Mouse (Mus musculus) heart, postnatal 14 days (tissue): ENCODE results near the gene Gal. TPM values are rescaled to one million over a fixed set of nuclear protein-coding genes. Genes with fewer than 3 reads are reported as not detected.

Experiments used
- DNase-seq, 2 experiments: peaks; one replicate each; pipeline ENCODE4 v3.0.0; 2021 to 2022
- intact Hi-C: fragments of 180-260 bp; cut with DNase I; formaldehyde crosslinking; loops from one replicate; pipeline ENCODE4 v1.15.1; 2025
- total RNA-seq, 2 experiments: library from RNA; stranded (reverse); gene quantifications; 2 replicates each; pipeline ENCODE4 v1.2.3; 2021

The Gal gene
- total RNA-seq, 2 experiments from 2014 or later, result not detected

DNA sequence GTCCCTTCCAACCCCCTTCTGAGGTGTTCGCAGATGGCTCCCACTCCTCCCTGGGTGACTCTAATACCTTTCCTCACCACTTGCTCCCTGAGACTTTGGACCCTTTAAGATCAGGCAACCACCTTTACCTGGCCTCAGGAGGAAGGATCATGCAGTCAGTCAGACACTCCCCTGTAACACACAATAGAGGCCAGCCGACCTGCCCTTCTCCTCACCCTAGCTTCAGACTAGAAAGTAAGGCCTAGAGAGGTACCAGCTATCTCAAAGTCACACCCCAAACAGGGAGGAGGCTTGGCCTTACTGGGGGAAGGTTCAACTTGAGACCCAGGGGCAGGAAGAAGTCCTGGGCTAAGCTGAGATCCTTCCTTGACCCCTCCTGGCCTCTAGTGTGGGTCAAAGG is 9.9 kb upstream of the Gal start:
- DNase-seq, result no peak
- intact Hi-C loops, result no loop called here

DNA sequence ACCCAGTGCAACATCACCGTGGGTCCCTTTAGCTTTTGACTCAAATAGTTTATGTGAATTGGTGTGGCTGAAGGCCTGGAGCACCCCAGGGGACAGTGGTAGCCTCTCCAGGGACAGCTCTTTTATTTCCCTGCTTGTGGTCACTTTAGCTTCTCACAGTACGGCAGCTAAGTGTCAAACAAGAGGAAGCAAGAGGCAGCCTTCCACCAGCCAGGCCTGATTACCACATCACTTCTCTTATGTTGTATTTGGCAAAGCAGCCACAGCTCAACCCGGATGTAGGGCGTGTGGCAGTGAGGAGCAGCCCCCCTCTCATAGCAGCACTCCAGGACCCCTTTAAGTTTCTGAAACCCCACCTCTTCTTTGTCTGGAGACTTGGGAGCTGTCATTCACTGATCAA is 8.6 kb upstream of the Gal start:
- intact Hi-C loops, result no loop called here
- peak in 1 of 2 experiments; percentile 12 for DNase-seq

DNA sequence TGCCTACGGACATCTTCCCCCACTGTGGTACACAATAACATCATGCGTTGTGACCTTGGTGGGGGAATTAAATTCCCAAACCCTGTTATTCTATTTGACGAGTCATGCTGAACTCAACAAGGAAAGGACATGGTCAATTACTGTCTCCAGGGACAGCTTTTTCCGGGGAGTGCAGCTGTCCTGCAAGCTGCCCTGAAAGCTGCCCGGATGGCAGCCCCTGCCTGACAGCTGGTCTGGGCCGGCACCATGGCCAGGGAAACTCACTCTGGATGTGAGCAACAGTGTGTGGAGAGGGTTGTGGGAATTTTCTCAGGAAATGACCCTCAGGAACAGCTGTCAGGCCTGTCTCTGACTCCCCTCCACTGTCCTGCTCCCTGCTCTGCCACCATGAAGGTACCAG is 8.1 kb upstream of the Gal start:
- intact Hi-C loops, result no loop called here
- no peak for DNase-seq

DNA sequence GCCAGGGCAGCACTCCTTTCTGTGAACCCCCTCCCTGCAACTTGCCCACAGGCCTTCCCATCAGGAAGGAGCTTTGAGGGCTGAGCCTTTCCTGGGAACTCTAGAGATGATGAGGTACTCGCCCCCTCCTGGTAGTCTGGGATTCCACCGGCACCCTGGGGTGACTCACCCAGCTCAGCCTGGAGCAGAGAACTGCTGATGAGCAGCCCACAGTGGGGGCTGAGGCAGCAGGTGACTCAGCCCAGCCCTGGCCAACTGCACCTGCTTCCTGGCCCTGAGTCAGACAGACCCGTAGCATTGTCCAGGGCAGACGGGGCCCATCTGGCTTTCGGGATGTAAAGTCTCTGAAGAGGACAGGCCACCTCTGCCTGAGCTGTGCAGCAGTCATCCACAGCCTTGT is 4.9 kb upstream of the Gal start:
- intact Hi-C loops, result no loop called here
- DNase-seq, result no peak

DNA sequence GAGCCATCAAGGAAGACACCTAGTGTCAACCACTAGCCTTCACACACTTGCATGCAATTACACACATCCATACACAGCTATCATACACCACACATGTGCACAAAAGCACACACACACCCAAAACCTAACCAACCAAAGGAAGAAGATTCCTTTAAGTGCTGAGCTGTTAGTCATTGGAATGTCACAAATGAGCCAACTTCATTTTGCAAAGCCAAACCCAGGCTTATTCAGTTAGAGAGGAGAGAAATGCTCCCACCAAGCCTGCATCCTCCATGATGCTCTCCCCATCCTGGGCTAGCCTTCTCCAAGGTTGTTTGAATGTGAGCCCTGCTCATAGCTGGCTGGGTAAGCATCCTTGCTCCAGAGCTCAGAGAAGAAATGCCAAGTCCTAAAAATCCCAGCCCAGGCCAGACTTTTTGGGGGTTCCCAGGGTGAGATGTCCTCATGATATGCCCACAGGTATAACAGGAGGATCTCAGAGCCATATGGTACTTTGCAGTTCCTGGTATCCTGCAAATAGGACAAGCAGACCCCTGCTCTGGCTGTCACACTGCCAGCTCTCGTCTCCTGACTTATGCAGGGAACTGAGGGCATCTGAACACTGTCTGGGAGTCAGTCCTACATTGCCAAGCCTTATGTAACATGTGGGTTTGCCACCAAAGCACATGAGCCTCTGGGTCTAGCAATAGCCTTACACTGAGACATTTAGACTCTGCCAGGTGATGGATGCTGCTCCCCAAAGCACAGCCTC is 8.6 kb downstream of the Gal start:
- intact Hi-C loops, result no loop called here
- no peak for DNase-seq

DNA sequence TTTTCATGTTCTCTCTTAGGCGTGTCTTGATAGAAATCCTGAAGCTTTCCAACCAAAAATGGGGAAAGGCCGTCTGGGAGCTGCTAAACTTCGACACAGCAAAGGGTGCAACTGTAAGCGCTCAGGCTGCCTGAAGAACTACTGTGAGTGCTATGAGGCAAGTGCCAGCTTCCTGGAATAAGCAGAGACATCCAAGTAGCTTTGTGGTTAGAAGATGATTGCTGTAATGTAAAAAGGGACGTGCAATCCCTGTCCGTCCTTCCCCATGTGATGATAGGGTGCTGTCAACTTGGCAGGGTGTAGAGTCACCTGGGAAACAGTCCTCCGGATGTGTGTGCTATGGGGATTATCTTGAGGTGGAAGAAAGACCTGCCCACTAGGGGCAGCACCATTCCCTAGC is 10.3 kb downstream of the Gal start:
- intact Hi-C loops, result no loop called here
- no peak for DNase-seq

DNA sequence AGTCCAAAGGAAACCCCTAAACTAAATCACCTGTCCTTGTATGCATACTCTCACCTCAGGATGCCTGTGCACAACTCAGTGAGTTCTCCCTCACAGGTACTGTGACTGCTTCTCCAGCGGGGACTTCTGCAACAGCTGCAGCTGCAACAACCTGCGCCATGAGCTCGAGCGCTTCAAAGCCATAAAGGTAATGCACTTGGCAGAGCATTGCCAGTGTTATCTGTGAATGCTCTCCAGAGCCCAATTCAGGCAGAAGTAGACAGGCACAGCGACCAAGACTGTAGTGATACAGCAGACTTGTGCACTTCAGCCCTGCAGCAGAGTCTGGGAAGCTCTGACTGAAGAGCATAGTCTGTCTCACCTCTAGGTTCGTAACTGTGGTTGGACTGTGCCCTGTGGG is 12.0 kb downstream of the Gal start:
- no peak for DNase-seq
- intact Hi-C loops, result no loop called here

DNA sequence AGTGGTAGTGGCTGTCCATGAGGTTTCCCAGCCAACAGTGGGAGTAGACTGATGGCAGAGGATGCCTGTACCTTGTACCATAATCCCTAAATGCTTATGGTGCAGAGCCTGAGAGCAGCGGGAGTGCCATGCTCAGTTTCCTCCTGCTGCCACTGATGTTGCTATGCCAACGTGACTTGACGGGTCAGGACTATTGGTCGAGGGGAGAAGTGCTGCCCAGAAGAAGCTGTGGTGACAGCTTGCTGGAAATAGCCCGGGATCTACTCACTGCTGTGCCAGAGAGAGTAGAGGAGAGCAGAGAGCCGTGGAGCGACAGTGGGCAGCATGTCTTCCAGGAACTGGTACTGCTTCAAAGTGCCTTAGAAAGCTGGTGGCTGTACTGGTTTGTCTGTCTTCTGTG is 12.4 kb downstream of the Gal start:
- intact Hi-C loops, result no loop called here
- DNase-seq, result peak in 1 of 2 experiments; percentile 12

DNA sequence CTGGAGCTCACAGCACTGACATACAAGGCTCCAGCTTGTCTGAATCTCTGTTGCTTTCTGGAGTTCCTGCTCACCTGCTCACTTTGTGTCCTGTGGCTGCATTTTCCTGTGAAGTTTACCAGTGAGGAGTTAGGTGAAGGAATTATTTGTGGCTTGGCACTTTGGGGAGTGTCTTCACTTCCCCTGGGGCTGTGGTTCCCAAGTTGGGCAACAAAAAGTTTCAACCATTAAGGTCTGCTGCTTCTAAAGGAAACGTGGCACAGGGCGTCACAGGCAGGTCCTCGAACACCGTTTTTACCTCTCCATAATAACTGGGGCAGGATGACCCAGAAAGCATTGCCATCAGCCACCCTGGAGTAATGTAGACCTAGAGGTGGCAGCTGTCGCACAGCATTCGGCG is 12.8 kb downstream of the Gal start:
- intact Hi-C loops, result no loop called here
- DNase-seq, result no peak

DNA sequence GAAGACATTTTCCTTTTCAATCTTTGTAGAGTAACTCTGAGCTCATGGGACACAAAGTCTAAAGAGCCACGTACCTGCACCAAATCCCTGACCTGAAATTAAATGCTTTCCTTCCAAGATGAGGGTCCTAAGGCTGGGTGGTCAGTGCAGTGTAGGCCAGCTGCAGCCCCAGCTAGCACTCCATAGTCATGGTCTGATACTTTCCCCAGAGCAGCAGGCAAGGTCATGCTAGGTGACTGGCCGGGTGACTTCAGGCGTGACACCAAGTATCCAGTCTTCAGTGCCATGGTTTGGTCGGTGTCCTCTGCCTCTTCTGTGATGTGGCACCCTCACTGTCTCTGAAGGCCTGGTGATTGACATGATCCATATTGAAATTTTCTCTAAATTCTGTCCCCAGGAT is 14.3 kb downstream of the Gal start:
- intact Hi-C loops, result no loop called here
- no peak for DNase-seq

DNA sequence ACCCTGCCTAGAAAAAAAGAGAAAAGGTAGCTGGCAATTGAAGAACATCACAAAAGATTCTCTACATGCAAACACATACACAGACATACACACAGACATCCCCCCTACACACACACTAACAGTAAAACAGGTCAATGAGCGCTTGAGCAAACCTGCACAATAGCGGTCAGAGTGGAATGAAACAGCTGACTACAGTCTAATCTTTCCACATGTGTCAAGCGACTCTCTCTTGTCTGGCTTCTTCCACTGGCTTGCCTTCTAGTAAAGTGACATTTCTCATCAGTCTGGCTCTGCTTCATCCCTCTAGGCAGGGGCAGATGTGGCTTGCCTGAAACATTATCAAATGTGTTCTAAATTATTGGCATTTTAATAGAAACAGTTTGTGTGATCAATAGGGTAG is 20.1 kb downstream of the Gal start:
- intact Hi-C loops, result loop anchor here (10.0 kb wide), 1 partner anchor 191 kb away; no protein-coding TSS in a partner anchor
- no peak for DNase-seq

DNA sequence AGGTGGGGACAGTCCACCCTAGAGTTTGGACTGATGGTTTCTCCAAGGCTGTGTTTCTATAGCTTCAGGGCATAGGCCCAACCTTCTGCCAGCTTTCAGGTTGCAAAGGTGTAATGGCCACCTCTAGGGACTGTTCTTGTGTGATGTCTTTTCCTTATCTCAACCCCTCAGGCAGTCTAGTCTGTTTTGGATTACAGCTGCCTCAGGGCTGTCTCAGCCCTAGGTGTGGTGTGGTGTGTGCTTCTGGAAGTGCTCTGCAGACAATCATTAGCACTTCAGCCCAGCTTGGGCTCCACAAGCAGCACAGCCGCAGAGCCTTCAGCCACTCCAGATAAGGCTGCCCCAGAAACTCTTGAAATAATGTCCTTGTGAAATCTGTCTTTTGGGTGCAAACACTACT is 22.0 kb downstream of the Gal start:
- no peak for DNase-seq
- intact Hi-C loops, result loop anchor here (10.0 kb wide), 1 partner anchor 192 kb away; no protein-coding TSS in a partner anchor

DNA sequence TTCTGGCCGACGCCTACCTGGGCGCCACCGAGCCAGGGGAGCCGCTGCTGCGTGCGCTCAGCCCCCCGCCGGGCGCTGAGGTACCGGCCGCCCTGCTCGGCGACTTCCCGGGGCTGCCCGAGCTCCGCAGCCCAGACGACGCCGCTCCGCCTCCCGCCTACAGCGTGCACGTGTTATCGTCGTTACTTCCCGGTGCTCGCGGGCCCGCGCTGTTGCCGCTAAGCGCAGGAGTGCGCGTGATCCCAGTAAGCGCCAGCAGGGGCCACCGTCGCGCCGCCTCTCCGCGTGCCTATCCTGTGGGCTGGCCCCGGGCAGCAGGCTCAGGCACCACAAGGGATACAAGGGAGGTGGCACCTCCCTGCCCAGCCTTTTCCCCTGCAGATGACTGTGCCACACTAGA is 25.3 kb downstream of the Gal start:
- DNase-seq, result peak; percentile 90 to 94
- intact Hi-C loops, result loop anchor here (1.0 to 5.0 kb wide), 2 partner anchors 48 to 62 kb away; no protein-coding TSS in a partner anchor

DNA sequence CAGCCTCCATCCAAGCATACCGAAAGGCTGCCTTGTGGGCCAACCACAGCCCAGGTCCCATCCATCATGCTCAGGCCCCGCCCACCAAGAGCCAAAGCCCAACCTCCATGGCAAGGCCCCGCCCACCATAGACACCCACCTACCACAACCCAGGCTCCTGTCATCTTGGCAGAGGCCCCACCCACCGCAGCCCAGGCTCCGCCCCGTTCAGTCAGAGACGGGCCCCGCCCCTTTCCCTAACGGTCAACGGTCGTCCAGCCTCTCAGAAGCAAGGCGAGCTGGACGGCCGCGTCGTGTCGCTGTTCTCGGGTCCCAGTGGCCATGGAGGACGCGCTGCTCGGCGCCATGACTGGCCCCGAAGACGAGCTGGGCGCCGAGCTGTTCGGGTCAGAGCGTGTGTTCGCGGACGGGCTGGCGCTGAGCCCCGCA is 25.7 kb downstream of the Gal start, which contains the start of gene Tesmin:
TSS of gene Tesmin (plus strand) at position 229 of the 429 bp plus-strand sequence.
- peak; percentile 79 to 90 for DNase-seq
- intact Hi-C loops, result loop anchor here (1.0 to 5.0 kb wide), 2 partner anchors 49 to 63 kb away; no protein-coding TSS in a partner anchor

DNA sequence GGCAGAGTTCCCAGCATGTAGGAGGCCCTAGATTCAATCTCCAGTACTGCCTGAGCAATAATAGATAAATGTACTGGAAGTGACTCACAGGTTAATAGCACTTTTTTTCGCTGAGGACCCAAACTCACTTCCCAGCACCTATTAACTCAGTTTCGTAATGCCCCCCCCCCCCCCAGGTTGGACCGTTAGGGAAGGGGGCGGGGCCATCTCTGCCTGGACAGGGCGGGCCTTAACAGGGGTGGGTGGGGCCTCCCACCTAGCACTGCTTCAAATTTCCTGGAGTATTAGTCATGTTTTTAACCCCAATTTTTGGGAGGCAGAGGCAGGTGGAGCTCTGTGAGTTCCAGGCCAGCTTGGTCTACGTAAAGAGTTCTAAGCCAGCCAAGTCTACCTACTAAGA is 26.3 kb downstream of the Gal start:
- intact Hi-C loops, result loop anchor here (5.0 kb wide), 1 partner anchor 49 kb away; no protein-coding TSS in a partner anchor
- no peak for DNase-seq

DNA sequence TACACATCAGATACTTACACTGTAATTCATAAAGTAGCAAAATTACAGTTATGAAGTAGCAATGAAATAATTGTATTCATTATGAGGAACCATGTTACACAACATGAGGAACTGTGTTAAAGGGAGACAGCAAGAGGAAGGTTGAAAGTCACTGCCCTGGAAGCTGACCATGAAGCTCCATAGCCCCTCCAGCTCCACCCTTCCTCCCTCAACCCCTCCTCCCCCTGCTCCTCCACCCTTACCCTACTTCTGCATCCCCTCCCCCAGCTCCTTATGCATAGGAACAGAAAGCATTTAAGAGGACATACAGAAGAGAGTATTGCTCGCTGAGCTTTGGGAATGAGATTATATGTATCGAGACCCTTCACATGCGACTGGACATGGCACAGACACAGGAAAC is 35.7 kb downstream of the Gal start:
- intact Hi-C loops, result no loop called here
- no peak for DNase-seq

DNA sequence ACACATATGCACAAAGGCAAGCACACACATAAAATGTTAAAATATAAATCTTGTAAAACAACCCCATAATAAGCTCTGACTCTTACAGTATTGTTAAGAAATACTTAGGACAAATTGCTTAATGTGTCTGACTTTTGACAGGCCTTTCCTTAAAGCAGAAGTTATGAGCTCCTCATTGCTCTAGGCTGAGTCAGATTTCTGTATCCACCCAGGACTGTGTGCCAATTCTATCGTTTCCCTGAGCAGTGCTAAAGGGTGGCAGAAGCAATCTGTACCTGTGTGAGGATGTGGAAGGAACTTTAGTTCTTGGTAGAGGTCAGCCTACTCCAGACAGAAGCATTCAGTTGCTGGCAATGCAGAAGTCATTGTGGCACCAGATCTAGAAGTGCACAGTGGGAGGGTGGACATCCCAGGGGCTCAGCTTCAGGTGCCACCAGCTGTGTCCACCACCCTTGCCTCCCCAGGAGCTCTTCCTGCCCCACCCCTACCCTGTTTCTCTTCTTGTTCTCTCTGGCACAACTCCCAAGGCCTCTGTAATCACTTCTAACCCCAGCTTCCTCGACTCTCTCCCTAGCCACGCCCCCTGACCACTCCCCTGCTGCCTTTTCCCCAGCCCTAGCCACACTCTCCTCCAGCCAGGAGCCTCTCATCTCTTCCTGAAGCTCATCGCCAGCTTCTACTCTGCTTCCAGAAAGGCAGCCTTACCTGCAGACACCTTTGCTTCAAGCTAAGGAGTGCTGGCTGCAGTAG is 37.2 kb downstream of the Gal start:
- intact Hi-C loops, result no loop called here
- no peak for DNase-seq

DNA sequence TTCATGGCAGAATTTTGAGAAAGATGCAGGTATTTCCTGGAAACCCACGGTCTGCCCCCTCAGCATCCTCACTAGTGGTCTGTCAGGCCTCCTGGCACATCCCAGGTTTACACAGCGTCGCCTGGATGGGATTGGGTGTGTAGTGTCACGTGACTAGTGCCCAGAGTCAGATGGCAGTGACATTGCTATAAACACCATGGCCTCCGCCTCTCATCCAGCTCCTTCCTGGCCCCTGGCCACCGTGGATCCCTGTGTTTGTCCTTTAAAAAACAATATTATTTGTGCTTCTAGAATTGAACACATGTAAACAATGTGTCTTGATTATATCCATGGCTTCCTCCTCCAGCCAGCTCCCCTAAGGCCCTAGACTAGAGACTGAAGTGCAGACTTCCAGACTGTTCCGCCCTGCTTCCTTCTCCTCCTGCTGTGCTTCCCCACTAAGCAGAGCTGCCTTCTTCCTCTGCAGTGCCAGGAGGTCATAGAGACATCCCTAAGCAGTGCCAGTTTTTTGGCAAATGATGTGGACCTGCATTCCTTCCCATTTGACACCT is 38.3 kb downstream of the Gal start:
- no peak for DNase-seq
- intact Hi-C loops, result no loop called here

DNA sequence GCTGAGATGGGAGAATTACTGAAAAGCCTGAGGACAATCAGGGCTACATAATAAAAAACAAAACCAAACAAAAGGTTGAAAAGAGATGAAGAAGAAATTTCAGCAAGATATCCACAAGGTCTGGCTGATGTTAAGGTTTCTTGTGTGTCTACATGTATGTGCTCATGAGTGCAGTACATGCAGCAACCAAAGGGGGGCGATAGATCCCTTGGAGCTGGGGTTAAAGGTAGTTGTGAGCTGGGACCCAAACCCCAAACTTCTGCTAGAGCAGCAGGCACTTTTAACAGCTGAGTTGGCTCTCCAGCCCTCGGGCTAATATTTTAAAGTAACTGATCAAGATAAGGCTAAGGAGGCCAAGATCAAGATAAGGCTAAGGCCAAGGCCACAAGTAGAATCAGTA is 40.3 kb downstream of the Gal start:
- intact Hi-C loops, result no loop called here
- DNase-seq, result no peak

DNA sequence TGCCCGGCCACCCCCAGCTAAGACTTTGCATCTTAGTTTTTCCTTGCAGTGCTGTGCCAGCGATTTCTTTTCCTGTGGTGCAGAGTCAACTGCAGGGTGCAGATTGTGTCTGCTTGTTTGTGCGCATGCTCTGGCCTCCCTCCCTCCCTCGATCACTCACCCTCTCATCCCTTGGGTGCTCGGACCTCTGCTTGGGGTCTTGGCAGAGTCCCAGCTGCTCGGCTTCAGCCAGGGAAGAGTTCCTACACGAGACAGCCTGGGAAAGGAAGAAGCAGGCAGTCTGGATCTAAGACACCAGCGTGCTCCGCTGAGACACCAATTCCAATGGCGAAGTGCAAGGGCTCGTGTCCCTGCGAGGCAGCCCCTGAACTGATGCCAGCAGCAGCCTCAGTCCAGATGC is 41.0 kb downstream of the Gal start:
- DNase-seq, result peak; percentile 55 to 56
- intact Hi-C loops, result no loop called here

DNA sequence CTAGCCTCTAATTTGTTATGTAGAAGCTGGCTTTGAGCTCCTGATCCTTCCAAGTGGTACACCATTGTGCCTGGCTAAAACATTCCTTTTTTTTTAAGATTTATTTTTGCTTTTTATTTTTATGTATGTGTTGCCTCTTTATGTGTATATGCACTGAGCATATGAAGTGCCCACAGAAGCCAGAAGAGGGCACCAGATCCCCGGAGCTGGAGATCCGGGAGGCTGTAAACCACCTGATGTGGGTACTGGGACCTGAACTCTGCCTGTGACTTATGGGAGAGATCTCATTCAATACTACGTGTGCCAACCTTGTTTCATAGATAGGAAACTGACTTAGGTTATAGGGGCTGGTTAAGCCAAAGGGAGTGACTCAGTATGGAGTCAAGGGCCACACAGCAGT is 46.1 kb downstream of the Gal start:
- intact Hi-C loops, result no loop called here

More for the DNA sequence above, 46.1 kb downstream of the Gal start:
- no peak for DNase-seq
